Mouse (Mus musculus) thymus, adult 2 months (tissue): Measurements from ENCODE around the gene Gak. TPM values are rescaled to one million over a fixed set of nuclear protein-coding genes. Genes with fewer than 3 reads are reported as not detected.

ENCODE experiments used
- DNase-seq: peaks from one replicate; pipeline ENCODE4 v3.0.0; 2021
- H3K27ac ChIP-seq: fragments of 200-500 bp; 2 replicates; pipeline ENCODE4 v1.5.1; 2012; ENCODE audit warnings: low read length, control low read depth; ENCODE audit not compliant: control insufficient read depth, insufficient read depth
- H3K27me3 ChIP-seq: fragments of 200-500 bp; 2 replicates; pipeline ENCODE4 v1.6.1; 2012; ENCODE audit warnings: mild to moderate bottlenecking, low read length, moderate library complexity, mixed read lengths; ENCODE audit not compliant: control insufficient read depth, insufficient read depth
- H3K36me3 ChIP-seq: fragments of 200-500 bp; 2 replicates; pipeline ENCODE4 v1.6.1; 2012; ENCODE audit warnings: mild to moderate bottlenecking, low read length, moderate library complexity; ENCODE audit not compliant: control insufficient read depth, insufficient read depth
- H3K4me1 ChIP-seq: fragments of 200-500 bp; replicated peaks from 2 replicates; pipeline ENCODE4 v1.6.1; 2012; ENCODE audit warnings: low read length; ENCODE audit not compliant: control insufficient read depth, insufficient read depth
- H3K4me3 ChIP-seq: fragments of 200-500 bp; 2 replicates; pipeline ENCODE4 v1.5.1; 2012; ENCODE audit warnings: mild to moderate bottlenecking, low read length, control low read depth, moderate library complexity; ENCODE audit not compliant: control insufficient read depth, insufficient read depth
- CTCF ChIP-seq: fragments of 200-500 bp; IDR thresholded peaks from 2 replicates; pipeline ENCODE4 v1.5.1; 2012; ENCODE audit warnings: mild to moderate bottlenecking, control low read depth, low read length, moderate library complexity, borderline replicate concordance; ENCODE audit not compliant: control insufficient read depth, poor library complexity, insufficient read depth; ENCODE audit errors: extremely low read depth
- POLR2A ChIP-seq: fragments of 200-500 bp; IDR thresholded peaks from 2 replicates; pipeline ENCODE4 v1.6.1; 2012; ENCODE audit warnings: mild to moderate bottlenecking, low read length, control low read depth, moderate library complexity; ENCODE audit not compliant: control insufficient read depth, poor library complexity, insufficient read depth; ENCODE audit errors: extremely low read depth
- WGBS: fragments of 180-500 bp; shearing (Covaris S2); methylation state at CpG from one replicate; pipeline ENCODE4 v1.1.7; 2018; 5-methylcytosine and 5-hydroxymethylcytosine counted together
- polyA plus RNA-seq: library from polyadenylated mRNA; depleted of rRNA; stranded (reverse); fragments of >200 nt; gene quantifications from 2 replicates; pipeline ENCODE4 v1.2.3, GENCODE M21; 2012

The Gak gene
- polyA plus RNA-seq, 1 experiment = 158 TPM

- DNase-seq = no peak
- 97% methylated on average over 4 of the region's 4 CpGs for WGBS
- Histone ChIP-seq H3K4me1 (peaks cover 3% of the 10 kb centered on the region), H3K4me3 (no peak overlapping the region), H3K36me3 (no peaks in the 10 kb centered on the region; the same call in 1 of the 2 replicates), H3K27me3 (no peaks in the 10 kb centered on the region), H3K27ac (no peak overlapping the region)
- TF ChIP-seq CTCF (no peak), POLR2A (no peak)
Observed at GRCm38 (mm10) chr5:108633676-108634075, 4.1 kb upstream of the Gak start.

GRCm38 (mm10) chr5:108628891-108629633 lies 493 bp downstream of the Gak start:
- peak; percentile 23 for DNase-seq
- peaks cover 9% of the 10 kb centered on the region for H3K4me1 ChIP-seq
- H3K4me3 ChIP-seq = peak overlapping the region; percentile 82
- H3K27ac ChIP-seq = peak overlapping the region; percentile 20
- TF ChIP-seq POLR2A (no peak), CTCF (no peak)
- under 1% methylated on average over 32 of the region's 32 CpGs for WGBS
- H3K36me3 ChIP-seq = peaks cover 7% of the 10 kb centered on the region
- H3K27me3 ChIP-seq = no peaks in the 10 kb centered on the region

- H3K27ac ChIP-seq = no peak overlapping the region
- no peak for TF ChIP-seq CTCF
- TF ChIP-seq POLR2A = no peak
- DNase-seq = no peak
- no peak overlapping the region for H3K4me3 ChIP-seq
- H3K4me1 ChIP-seq = peaks cover 9% of the 10 kb centered on the region
- peaks cover 36% of the 10 kb centered on the region for H3K36me3 ChIP-seq
- H3K27me3 ChIP-seq = no peaks in the 10 kb centered on the region
- WGBS = 76% methylated on average over 4 of the region's 4 CpGs
Observed at GRCm38 (mm10) chr5:108626050-108626660, 3.4 kb downstream of the Gak start.

GRCm38 (mm10) chr5:108621870-108622269 lies 7.7 kb downstream of the Gak start:
- no peak overlapping the region for H3K27ac ChIP-seq
- no peaks in the 10 kb centered on the region for H3K27me3 ChIP-seq
- H3K4me1 ChIP-seq = no peaks in the 10 kb centered on the region
- DNase-seq = no peak
- H3K36me3 ChIP-seq = peaks cover 65% of the 10 kb centered on the region
- WGBS = 93% methylated on average over 2 of the region's 2 CpGs
- TF ChIP-seq CTCF (no peak), POLR2A (no peak)
- H3K4me3 ChIP-seq = no peak overlapping the region

- H3K4me1 ChIP-seq = no peaks in the 10 kb centered on the region
- TF ChIP-seq CTCF = no peak
- no peak for TF ChIP-seq POLR2A
- WGBS = 97% methylated on average over 1 of the region's 1 CpGs
- no peaks in the 10 kb centered on the region for H3K27me3 ChIP-seq
- H3K4me3 ChIP-seq = no peak overlapping the region
- H3K36me3 ChIP-seq = peaks cover 98% of the 10 kb centered on the region
- no peak overlapping the region for H3K27ac ChIP-seq
- no peak for DNase-seq
Observed at GRCm38 (mm10) chr5:108610426-108610825, 19.1 kb downstream of the Gak start.

- no peaks in the 10 kb centered on the region for H3K27me3 ChIP-seq
- 95% methylated on average over 9 of the region's 9 CpGs for WGBS
Observed at GRCm38 (mm10) chr5:108602537-108602936, 27.0 kb downstream of the Gak start.

GRCm38 (mm10) chr5:108599923-108600322 lies 29.6 kb downstream of the Gak start:
- no peak for TF ChIP-seq CTCF
- no peak for TF ChIP-seq POLR2A
- H3K27me3 ChIP-seq = no peaks in the 10 kb centered on the region
- H3K27ac ChIP-seq = no peak overlapping the region
- DNase-seq = no peak
- H3K4me3 ChIP-seq = no peak overlapping the region
- WGBS = 95% methylated on average over 1 of the region's 1 CpGs
- H3K36me3 ChIP-seq = peaks cover 92% of the 10 kb centered on the region
- no peaks in the 10 kb centered on the region for H3K4me1 ChIP-seq

More at GRCm38 (mm10) chr5:108602537-108602936, 27.0 kb downstream of the Gak start:
- H3K27ac ChIP-seq = no peak overlapping the region
- no peaks in the 10 kb centered on the region for H3K4me1 ChIP-seq
- no peak overlapping the region for H3K4me3 ChIP-seq
- peaks cover 94% of the 10 kb centered on the region for H3K36me3 ChIP-seq
- no peak for TF ChIP-seq POLR2A
- TF ChIP-seq CTCF = no peak
- DNase-seq = no peak
